Mouse (Mus musculus): ENCODE measurements at regions not wholly inside any gene's neighbourhood (a gene's known extent, or its start where the extent isn't known, plus 50 kb on each side); places are given as distances from the start of the nearest gene placed in this dataset.

GRCm38 (mm10) chr2:80967260-80967659 lies 350.2 kb downstream of the Nup35 start:
- intact Hi-C loops (cut with DNase I): no loop called here
- DNase-seq: no peak

- DNase-seq: peak; percentile 70
Observed at GRCm38 (mm10) chr2:80969354-80969753, 352.3 kb downstream of the Nup35 start.

GRCm38 (mm10) chr2:80973217-80973616 lies 356.2 kb downstream of the Nup35 start:
- intact Hi-C loops (cut with DNase I): no loop called here
- DNase-seq: no peak

More at GRCm38 (mm10) chr2:80969354-80969753, 352.3 kb downstream of the Nup35 start:
- intact Hi-C loops (cut with DNase I): no loop called here

- intact Hi-C loops (cut with DNase I): no loop called here
- DNase-seq: no peak
Observed at GRCm38 (mm10) chr2:80998296-80998695, 381.3 kb downstream of the Nup35 start.

GRCm38 (mm10) chr2:81007071-81007470 lies 390.0 kb downstream of the Nup35 start:
- no peak for DNase-seq
- intact Hi-C loops (cut with DNase I): no loop called here

GRCm38 (mm10) chr2:81023620-81024019 lies 406.6 kb downstream of the Nup35 start:
- intact Hi-C loops (cut with DNase I): no loop called here

More at GRCm38 (mm10) chr2:81023620-81024019, 406.6 kb downstream of the Nup35 start:
- DNase-seq: no peak

Measured in left cerebral cortex, postnatal 4 days (tissue).